Mouse (Mus musculus) liver, adult 2 months (tissue): Measurements from ENCODE around the gene Ift22. TPM values are rescaled to one million over a fixed set of nuclear protein-coding genes. Genes with fewer than 3 reads are reported as not detected.
"Not testable (repeated sequence)": the region's sequence is repeated elsewhere in the genome, so short reads cannot be mapped to it uniquely, and the experiment has no call there.

ENCODE experiments used
- DNase-seq: peaks from one replicate; pipeline ENCODE4 v3.0.0-alpha.2; 2011; ENCODE audit warnings: low read depth, low spot score; ENCODE audit errors: extremely low read depth
- H3K27ac ChIP-seq: fragments of 200-500 bp; replicated peaks from 2 replicates; pipeline ENCODE4 v1.5.1; 2012; ENCODE audit warnings: low read depth, mild to moderate bottlenecking, control low read depth, inconsistent platforms, low read length; ENCODE audit not compliant: insufficient read depth
- H3K27me3 ChIP-seq: fragments of 200-500 bp; 2 replicates; pipeline ENCODE4 v1.6.1; 2012; ENCODE audit warnings: mild to moderate bottlenecking, moderate library complexity, low read length, inconsistent platforms; ENCODE audit not compliant: control insufficient read depth, insufficient read depth
- H3K36me3 ChIP-seq: fragments of 200-500 bp; 2 replicates; pipeline ENCODE4 v1.6.1; 2012; ENCODE audit warnings: low read length, inconsistent platforms; ENCODE audit not compliant: control insufficient read depth, insufficient read depth
- H3K4me1 ChIP-seq: fragments of 200-500 bp; 2 replicates; pipeline ENCODE4 v1.6.1; 2011; ENCODE audit warnings: low read length; ENCODE audit not compliant: control insufficient read depth, insufficient read depth
- H3K4me3 ChIP-seq: fragments of 200-500 bp; 2 replicates; pipeline ENCODE4 v1.5.1; 2011; ENCODE audit warnings: low read depth, mild to moderate bottlenecking, control low read depth, low read length, moderate library complexity; ENCODE audit not compliant: insufficient read depth
- H3K79me2 ChIP-seq: fragments of 200-500 bp; 2 replicates; pipeline ENCODE4 v1.6.1; 2012; ENCODE audit warnings: inconsistent platforms, mild to moderate bottlenecking, low read length, moderate library complexity; ENCODE audit not compliant: control insufficient read depth, insufficient read depth
- H3K9ac ChIP-seq: fragments of 200-500 bp; 2 replicates; pipeline ENCODE4 v1.6.1; 2012; ENCODE audit warnings: low read depth, mild to moderate bottlenecking, control low read depth, inconsistent platforms, low read length
- CTCF ChIP-seq: fragments of 200-500 bp; IDR thresholded peaks from 2 replicates; pipeline ENCODE4 v1.5.1; 2011; ENCODE audit warnings: low read depth, low read length, control low read depth
- POLR2A ChIP-seq: fragments of 200-500 bp; IDR thresholded peaks from 2 replicates; pipeline ENCODE4 v1.6.1; 2011; ENCODE audit warnings: low read length, control low read depth; ENCODE audit not compliant: insufficient read depth; ENCODE audit errors: extremely low read depth
- WGBS: fragments of 180-500 bp; shearing (Covaris S2); methylation state at CpG from one replicate; pipeline ENCODE4 v1.1.7; 2018; 5-methylcytosine and 5-hydroxymethylcytosine counted together
- polyA plus RNA-seq: library from polyadenylated mRNA; depleted of rRNA; stranded (reverse); fragments of >200 nt; gene quantifications from 2 replicates; pipeline ENCODE4 v1.2.3, GENCODE M21; 2012
- total RNA-seq: library from RNA; depleted of rRNA; stranded (reverse); fragments of >200 nt; gene quantifications from 2 replicates; pipeline ENCODE4 v1.2.3, GENCODE M21; 2014

The Ift22 gene
- total and polyA plus RNA-seq, 2 experiments = 2.4 to 3.8 TPM

- no peak overlapping the region for H3K27ac ChIP-seq
- no peak for DNase-seq
- no peaks in the 10 kb centered on the region for H3K4me1 ChIP-seq
- no peaks in the 10 kb centered on the region for H3K36me3 ChIP-seq
- H3K9ac ChIP-seq = no peak overlapping the region
- H3K4me3 ChIP-seq = no peak overlapping the region
- H3K27me3 ChIP-seq = no peaks in the 10 kb centered on the region
- H3K79me2 ChIP-seq = no peaks in the 10 kb centered on the region
- TF ChIP-seq CTCF (no peak), POLR2A (no peak)
Observed at GRCm38 (mm10) chr5:136947874-136948273, 39.9 kb downstream of the Ift22 start.

DNA sequence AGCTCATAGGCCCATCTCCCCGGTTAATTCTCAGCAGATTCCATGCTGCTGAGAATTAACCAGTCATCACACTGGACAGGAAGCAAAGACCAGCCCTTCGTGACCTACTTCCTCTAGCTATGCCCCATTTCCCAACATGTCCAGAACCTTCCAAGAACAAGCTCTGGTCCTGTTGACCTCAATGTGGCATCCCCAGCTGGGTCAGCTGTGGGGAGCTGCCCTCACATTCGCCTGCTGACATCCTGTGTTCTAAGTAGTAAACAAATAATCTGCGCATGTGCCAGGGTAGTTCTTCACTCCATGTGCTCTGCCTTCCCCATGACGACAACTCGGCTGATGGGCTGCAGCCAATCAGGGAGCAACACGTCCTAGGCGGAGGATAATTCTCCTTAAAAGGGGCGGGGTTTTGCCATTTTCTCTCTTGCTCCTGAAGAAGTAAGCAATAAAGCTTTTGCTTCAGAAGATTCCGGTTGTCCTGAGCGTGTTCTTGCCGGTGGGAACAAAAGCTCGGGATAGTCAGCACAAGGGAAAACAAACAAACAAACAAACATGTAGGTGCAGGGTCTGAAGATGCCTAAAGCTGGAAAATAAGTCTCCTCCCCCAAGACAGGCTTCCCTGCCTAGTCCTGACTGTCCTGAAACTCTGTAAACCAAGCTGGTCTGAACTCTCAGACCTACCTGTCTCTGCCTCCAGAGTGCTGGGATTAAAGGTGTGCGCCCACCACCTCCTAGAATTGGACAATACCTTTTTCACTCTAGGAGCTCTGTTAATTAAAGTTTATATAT is 41.8 kb downstream of the Ift22 start:
- WGBS = 72% methylated on average over 14 of the region's 14 CpGs
- not testable (repeated sequence) for H3K9ac ChIP-seq, H3K4me3 ChIP-seq, H3K79me2 ChIP-seq, H3K36me3 ChIP-seq, H3K27ac ChIP-seq, H3K4me1 ChIP-seq, H3K27me3 ChIP-seq
- DNase-seq = peak; percentile 41

- WGBS = 93% methylated on average over 6 of the region's 6 CpGs
- DNase-seq = no peak
- TF ChIP-seq CTCF (no peak), POLR2A (no peak)
- no peaks in the 10 kb centered on the region for H3K27me3 ChIP-seq
- peaks cover 13% of the 10 kb centered on the region; the same call in 1 of the 2 replicates for H3K79me2 ChIP-seq
- H3K27ac ChIP-seq = no peak overlapping the region
- H3K9ac ChIP-seq = no peak overlapping the region
- H3K4me3 ChIP-seq = no peak overlapping the region
- H3K36me3 ChIP-seq = no peaks in the 10 kb centered on the region
- peaks cover 11% of the 10 kb centered on the region for H3K4me1 ChIP-seq
Observed at GRCm38 (mm10) chr5:136950521-136950920, 42.6 kb downstream of the Ift22 start.

- no peak overlapping the region for H3K27ac ChIP-seq
Observed at GRCm38 (mm10) chr5:136952153-136952552, 44.2 kb downstream of the Ift22 start.

GRCm38 (mm10) chr5:136953015-136953414 is 45.1 kb downstream of the Ift22 start, which contains the start of gene Fis1:
TSS of gene Fis1 (plus strand) at chr5:136953275.
- Histone ChIP-seq H3K27ac (peak within 1 kb of the TSS; percentile 69), H3K4me3 (peak within 1 kb of the TSS; percentile 57), H3K9ac (peak within 1 kb of the TSS; percentile 73), H3K27me3 (no peaks in the 10 kb centered on the region), H3K36me3 (no peaks in the 10 kb centered on the region), H3K4me1 (peaks cover 17% of the 10 kb centered on the region), H3K79me2 (peaks cover 20% of the 10 kb centered on the region; the same call in 1 of the 2 replicates)
- DNase-seq = peak; percentile 93
- WGBS = under 1% methylated on average over 23 of the region's 23 CpGs
- TF ChIP-seq POLR2A (peak; percentile 39; the same call in 1 of the 2 replicates), CTCF (no peak)

More at GRCm38 (mm10) chr5:136952153-136952552, 44.2 kb downstream of the Ift22 start:
- Histone ChIP-seq H3K4me3 (no peak overlapping the region), H3K36me3 (no peaks in the 10 kb centered on the region), H3K4me1 (peaks cover 17% of the 10 kb centered on the region), H3K27me3 (no peaks in the 10 kb centered on the region), H3K79me2 (peaks cover 20% of the 10 kb centered on the region; the same call in 1 of the 2 replicates), H3K9ac (no peak overlapping the region)
- no peak for TF ChIP-seq CTCF
- no peak for TF ChIP-seq POLR2A
- no peak for DNase-seq
- WGBS = 68% methylated on average over 4 of the region's 4 CpGs

GRCm38 (mm10) chr5:136953440-136953951 is 45.5 kb downstream of the Ift22 start:
- H3K4me3 ChIP-seq = peak overlapping the region; percentile 57
- TF ChIP-seq CTCF (no peak), POLR2A (no peak)
- DNase-seq = peak; percentile 87
- H3K79me2 ChIP-seq = peaks cover 20% of the 10 kb centered on the region; the same call in 1 of the 2 replicates
- peak overlapping the region; percentile 73 for H3K9ac ChIP-seq
- peaks cover 19% of the 10 kb centered on the region for H3K4me1 ChIP-seq
- WGBS = under 1% methylated on average over 12 of the region's 12 CpGs
- peak overlapping the region; percentile 63 for H3K27ac ChIP-seq
- no peaks in the 10 kb centered on the region for H3K27me3 ChIP-seq
- no peaks in the 10 kb centered on the region for H3K36me3 ChIP-seq
